Mouse (Mus musculus) frontal cortex, postnatal 10 days (tissue): ENCODE measurements around the gene Sh3bp2.

Experiments used
- DNase-seq, 2 experiments: peaks; one replicate each; pipeline ENCODE4 v3.0.0; 2022; ENCODE audit warnings: low spot score in 2 of 2, mixed read lengths in 1 of 2

Sh3bp2 gene

GRCm38 (mm10) chr5:34526477-34526775, 788 bp downstream of the Sh3bp2 start:
- DNase-seq: no peak

GRCm38 (mm10) chr5:34527352-34527751, 1.7 kb downstream of the Sh3bp2 start:
- DNase-seq: no peak

DNA sequence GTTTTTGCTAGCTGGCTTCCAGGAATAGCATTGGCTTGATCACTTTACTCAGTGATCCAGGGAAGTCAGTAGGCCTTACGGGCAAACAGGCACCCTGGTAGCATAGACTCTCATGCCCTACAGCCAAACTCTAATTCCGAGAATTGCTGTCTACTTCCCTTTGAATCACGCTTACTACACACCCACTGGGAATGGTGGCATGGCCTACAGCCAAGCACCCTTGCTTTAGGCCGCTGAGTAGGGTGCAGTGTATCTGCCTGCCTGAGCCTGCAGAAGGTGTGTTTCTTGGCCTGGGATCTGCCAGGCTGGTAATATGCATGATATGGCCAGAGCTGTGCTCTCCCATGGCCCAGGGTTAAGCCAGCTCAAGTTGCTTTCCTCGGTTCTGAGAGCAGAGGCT, 3.1 kb downstream of the Sh3bp2 start:
- DNase-seq: no peak

- no peak for DNase-seq
These were observed 4.5 kb downstream of the Sh3bp2 start for GRCm38 (mm10) chr5:34530116-34530515.

GRCm38 (mm10) chr5:34530687-34531086, 5.0 kb downstream of the Sh3bp2 start:
- DNase-seq: no peak

DNA sequence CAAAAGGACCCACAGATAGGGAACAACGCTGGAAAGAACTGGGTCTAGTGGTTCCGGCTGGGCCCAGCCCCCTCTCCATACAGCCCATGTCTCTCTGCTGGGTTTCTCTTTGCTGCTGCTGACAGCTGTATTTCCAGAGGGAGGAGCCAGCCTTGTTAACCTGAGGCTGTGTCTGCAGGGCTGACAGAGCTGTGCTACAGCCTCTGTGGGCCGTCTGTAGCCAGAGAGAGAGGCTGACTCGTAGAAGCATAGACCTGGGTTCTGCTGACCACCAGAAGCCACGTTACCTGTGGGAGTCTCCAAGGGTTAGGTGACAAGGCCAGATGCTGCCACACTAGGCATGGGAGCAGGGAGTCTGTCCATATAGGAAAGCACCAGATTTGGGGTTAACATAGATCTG, 7.4 kb downstream of the Sh3bp2 start:
- DNase-seq: no peak

GRCm38 (mm10) chr5:34533820-34534219, 8.2 kb downstream of the Sh3bp2 start:
- DNase-seq: no peak

DNA sequence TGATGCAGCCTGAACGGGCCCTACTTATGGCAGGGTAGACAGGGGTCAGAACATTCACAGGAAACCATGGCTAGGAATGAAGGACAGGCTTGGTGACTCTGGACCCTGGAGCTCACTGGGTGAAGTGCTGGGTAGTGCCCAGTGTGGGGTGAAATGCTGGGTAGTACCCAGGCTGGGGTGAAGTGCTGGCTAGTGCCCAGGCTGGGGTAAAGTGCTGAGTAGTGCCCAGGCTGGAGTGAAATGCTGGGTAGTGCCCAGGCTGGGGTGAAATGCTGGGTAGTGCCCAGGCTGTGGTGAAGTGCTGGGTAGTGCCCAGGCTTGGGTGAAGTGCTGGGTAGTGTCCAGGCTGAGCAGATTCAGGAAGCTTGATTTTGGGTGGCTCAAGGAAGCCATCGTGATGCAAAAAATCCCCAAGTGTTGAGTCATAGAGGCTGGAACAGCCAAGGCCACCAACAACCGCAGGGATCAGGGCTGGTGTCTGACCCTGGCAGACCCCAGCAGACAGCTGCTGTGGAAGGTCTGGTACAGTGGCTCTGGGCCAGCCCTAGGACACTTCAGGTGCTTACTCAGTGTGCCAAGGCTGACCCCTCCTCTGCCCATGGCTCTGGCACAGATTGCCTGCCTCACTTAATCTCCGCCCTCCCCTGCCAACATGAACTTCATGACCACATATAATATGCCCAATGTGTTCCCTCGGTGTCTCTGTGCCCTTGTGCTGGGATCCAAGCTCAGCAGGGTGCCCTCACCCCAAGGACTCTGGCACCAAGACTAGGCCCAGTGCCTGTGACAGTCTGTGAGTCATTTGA, 9.3 kb downstream of the Sh3bp2 start:
- no peak for DNase-seq

GRCm38 (mm10) chr5:34535831-34536230, 10.2 kb downstream of the Sh3bp2 start:
- no peak for DNase-seq

- DNase-seq: no peak
These were observed 12.4 kb downstream of the Sh3bp2 start for GRCm38 (mm10) chr5:34538079-34538478.

DNA sequence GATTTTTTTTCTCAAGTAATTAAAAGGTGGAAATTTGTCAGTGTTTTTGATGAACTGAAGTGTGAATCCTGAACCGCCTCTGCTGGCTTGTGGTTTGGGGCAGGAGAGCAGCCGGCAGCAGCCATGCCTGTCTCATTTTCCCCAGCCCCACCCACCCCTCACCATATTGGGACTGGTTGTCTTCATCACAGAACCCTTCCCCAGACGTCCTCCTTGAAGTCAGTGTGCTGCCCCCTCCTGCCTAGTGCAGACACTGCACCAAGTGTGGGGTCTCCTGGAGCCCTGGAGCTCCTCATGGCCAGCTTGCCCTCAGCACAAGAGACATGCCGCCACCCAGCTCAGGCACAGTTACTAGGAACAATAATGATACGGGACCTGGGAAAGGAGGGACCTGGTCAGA, 12.9 kb downstream of the Sh3bp2 start:
- DNase-seq: no peak

- no peak for DNase-seq
These were observed 13.5 kb downstream of the Sh3bp2 start for GRCm38 (mm10) chr5:34539121-34539520.

DNA sequence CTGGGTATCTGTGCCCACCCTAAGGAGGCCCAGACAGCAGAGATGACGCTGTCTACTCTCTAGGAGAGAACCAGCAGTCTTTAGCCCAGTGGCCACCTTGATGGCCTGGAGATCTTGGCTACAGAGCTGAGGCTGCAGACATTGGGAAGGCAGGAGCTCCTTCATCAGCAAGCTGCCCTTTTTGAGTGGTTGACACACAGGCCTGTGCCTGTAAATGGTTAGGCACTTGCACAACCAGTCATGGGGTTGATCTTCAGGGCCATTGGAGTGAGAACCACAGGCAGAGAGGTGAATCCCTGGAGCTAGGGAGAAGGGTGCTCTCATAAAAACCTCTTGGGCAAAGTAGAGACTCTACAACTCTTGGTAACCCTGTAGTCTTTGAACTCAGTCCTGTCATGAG, 16.5 kb downstream of the Sh3bp2 start:
- DNase-seq: no peak

GRCm38 (mm10) chr5:34543114-34543513, 17.5 kb downstream of the Sh3bp2 start:
- no peak for DNase-seq

GRCm38 (mm10) chr5:34547410-34547809, 21.8 kb downstream of the Sh3bp2 start:
- no peak for DNase-seq

- no peak for DNase-seq
These were observed 23.5 kb downstream of the Sh3bp2 start for GRCm38 (mm10) chr5:34549135-34549482.

DNA sequence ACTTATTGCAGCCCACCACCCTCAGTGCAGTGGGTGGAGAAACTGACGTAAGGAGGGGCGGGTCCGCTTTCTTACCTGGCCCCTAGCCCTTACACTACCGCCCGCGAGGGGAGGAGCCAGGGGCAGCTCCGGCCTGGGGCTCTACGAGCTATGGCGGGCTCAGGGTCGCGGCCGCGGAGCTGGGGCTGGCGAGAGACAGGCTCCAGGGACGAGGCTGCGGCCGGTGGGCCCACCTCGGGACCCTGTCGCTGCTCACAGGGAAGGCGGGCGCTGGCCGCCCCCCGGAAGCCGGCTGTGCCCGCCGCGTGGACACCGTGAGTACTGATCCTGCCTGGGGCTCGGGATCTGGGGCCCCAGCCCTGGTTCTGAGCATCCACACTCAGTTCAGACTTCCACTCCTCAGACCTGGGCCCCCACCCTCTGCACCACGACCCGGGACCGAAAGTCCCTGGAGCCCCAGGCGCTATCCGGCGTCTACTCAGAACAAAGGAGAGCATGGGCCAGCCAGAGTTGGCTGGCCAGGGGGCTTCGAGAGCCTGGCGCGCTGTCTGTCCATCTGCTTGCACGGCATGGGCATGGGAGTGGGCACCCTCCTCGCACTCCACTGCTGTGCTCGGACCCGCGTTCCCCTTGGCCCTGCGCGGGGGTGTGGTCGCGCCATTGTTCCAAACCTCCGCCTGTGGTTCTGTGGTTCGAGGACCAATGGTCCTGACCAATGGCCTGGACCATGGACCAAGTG, 24.0 kb downstream of the Sh3bp2 start:
- peak in 1 of 2 experiments; percentile 30 for DNase-seq

- DNase-seq: no peak
These were observed 24.6 kb downstream of the Sh3bp2 start for GRCm38 (mm10) chr5:34550251-34550650.

GRCm38 (mm10) chr5:34551821-34552220, 26.2 kb downstream of the Sh3bp2 start:
- no peak for DNase-seq

- no peak for DNase-seq
These were observed 38.2 kb downstream of the Sh3bp2 start for GRCm38 (mm10) chr5:34563854-34564253.

DNA sequence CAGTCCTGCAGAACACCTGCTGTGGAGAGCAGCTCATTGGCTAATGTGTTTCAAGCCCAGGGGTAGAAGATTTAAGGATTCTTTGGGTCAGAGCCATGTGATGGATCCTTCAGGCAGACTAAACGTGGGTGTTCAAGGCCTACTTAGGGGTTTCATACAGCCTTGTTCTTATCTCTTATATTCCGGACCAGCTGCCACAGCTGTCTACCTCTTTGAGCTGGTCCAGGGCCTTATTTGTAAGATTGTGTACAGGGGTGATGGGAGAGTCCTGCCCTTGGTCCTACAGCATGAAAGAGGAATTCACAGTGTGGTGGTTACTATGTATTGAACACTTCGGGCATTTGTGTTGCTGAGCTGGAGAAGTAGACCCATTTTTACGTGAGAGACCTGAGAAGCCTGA, 38.7 kb downstream of the Sh3bp2 start:
- no peak for DNase-seq

- no peak for DNase-seq
These were observed 40.1 kb downstream of the Sh3bp2 start for GRCm38 (mm10) chr5:34565545-34566283.

GRCm38 (mm10) chr5:34571551-34571950, 45.9 kb downstream of the Sh3bp2 start:
- no peak for DNase-seq
